Mouse (Mus musculus): ENCODE data around the gene Morn3.
A peak's percentile ranks its signal among the peaks of the same experiment; 100 is the strongest.
"Not testable (repeated sequence)": the region's sequence is repeated elsewhere in the genome, so short reads cannot be mapped to it uniquely, and the experiment has no call there.

Gene Morn3

GRCm38 (mm10) chr5:123046916-123047315 lies at the start of gene Morn3:
Gene Morn3 (minus strand): TSS chr5:123047016.
- DNase-seq = no peak

GRCm38 (mm10) chr5:123096299-123096698 lies 49.5 kb upstream of the Morn3 start:
- no peak for DNase-seq

DNA sequence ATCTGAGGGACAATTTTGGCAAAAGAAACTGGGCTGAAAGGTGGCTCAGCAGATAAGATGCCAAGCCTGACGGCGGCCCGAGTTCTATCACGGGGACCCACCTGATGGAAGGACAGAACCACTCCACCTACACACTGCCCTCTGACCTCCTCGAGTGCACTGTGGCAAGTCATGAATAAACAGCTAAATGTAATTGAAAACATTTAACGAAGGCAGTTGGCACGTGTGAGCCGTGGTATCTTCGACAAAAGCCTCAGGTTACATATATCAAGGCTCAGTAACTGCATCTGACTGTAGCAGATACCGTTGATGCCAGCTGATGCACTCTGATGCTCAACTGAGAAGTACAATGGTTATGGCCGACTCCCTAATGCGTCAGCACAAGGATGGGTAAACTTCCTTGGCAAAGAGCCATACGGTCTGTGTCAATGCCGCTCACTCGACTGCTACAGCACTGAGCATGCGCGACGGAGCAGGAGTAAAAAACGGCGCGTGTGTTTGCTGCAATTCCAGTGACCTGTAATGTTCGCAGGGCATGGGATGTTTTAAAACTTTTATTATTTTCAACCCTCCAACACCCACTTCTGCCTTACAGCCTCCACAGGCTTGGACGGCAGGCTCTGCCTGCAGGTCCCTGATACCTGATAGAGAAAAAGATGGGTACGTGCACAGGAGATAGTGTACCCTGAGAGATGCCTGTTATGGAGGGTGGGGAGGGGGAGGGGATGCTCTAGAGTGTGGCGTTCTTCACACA lies 47.6 kb upstream of the Morn3 start:
- no peak for DNase-seq

DNA sequence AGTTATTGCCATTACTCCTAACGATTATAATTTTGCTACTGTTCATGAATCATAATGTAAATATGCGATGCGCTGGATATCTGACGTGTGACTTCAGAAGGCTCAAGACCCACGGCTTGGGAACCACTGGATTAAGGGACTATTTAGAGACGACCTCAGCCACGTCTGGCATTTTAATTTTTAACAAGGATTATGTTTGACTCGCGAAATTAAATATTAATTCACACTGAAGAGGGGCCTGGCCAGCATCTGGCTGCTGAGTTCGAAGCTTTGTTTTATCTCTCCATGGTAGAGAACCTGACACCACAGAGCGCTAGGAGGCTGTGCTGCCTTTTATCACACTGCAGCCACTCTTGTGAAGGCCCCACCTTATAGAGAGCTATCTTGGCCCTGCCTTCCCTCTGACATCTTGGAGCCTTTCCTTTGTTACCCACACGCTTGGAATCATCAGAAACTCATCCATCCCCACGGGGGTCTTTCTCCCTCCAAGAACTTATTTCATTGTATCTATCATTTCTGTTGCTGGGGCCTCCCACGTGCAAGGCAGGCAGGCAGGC lies 46.3 kb upstream of the Morn3 start:
- DNase-seq = no peak

GRCm38 (mm10) chr5:123090560-123091306 lies 43.9 kb upstream of the Morn3 start:
- no peak for DNase-seq

- DNase-seq = no peak
Measured at GRCm38 (mm10) chr5:123088784-123089183, 42.0 kb upstream of the Morn3 start.

- DNase-seq = no peak
Measured at GRCm38 (mm10) chr5:123086501-123086900, 39.7 kb upstream of the Morn3 start.

DNA sequence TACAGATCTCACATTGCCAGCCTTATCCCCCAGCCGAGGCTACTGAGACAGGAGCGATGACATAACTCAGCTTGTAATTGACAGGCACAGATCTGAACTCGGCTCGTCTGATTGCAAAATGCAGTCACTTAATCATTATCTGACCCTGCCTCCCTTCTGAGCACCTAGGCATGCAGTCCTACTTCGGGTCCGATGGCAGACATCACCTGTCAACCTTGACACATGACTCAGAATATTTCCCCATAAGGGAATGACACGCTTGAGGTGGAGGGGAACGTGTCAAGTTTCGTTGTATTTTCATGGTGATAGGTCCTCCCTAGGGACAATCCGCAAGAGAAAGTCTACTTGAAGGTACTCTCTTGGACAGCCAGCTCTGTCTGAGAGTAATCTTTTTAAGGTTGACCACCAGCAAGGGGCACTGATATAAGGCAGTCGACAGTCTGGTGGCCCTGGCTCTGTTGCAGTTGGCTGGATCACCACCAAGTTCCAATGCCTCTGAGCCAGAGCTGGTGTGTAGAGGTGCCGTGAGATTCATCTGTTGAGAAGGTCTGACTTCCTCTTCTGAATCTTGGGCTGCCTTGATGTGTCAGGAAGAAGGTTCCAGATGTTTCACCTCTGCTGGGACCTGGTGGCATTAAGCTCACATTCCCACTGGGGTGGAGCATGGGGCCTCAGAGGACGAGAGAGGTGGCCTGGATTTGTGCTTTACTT lies 36.7 kb upstream of the Morn3 start:
- no peak for DNase-seq

DNA sequence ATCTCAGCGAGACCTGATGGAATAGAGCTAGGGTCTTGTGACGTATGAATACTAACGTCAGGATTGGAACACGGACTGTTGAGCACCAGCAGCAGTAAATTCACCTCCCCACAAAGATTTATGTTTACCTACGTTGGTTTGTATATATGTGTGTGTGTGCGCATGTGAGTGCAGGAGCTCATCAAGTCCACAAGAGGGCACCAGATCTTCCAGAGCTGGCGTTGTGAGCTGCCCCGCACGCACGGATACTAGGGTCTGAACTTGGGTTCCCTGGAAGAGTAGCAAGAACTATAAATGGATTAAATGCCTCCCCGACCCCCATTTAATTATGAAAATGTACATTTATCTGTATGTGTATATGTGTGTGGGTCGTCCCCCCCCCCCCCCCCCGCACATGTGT lies 33.7 kb upstream of the Morn3 start:
- no peak for DNase-seq

GRCm38 (mm10) chr5:123080041-123080440 lies 33.2 kb upstream of the Morn3 start:
- no peak for DNase-seq

- no peak for DNase-seq
Measured at GRCm38 (mm10) chr5:123079568-123079967, 32.8 kb upstream of the Morn3 start.

GRCm38 (mm10) chr5:123076419-123077281 lies 29.8 kb upstream of the Morn3 start:
- peak; percentile 78 for DNase-seq

- DNase-seq = peak; percentile 99
Measured at GRCm38 (mm10) chr5:123075576-123076418, 29.0 kb upstream of the Morn3 start.

GRCm38 (mm10) chr5:123068714-123069113 lies 21.9 kb upstream of the Morn3 start:
- no peak for DNase-seq

- DNase-seq = peak; percentile 24
Measured at GRCm38 (mm10) chr5:123068115-123068514, 21.3 kb upstream of the Morn3 start, which contains the start of gene Tmem120b. Gene Tmem120b (plus strand): TSS chr5:123068415.

- DNase-seq = peak; percentile 29
Measured at GRCm38 (mm10) chr5:123067395-123067995, 20.7 kb upstream of the Morn3 start.

- DNase-seq = peak; percentile 81
Measured at GRCm38 (mm10) chr5:123064207-123064606, 17.4 kb upstream of the Morn3 start.

GRCm38 (mm10) chr5:123063141-123063540 lies 16.3 kb upstream of the Morn3 start:
- no peak for DNase-seq

- DNase-seq = not testable (repeated sequence)
Measured at GRCm38 (mm10) chr5:123061402-123061749, 14.6 kb upstream of the Morn3 start.

- no peak for DNase-seq
Measured at GRCm38 (mm10) chr5:123060706-123061401, 14.0 kb upstream of the Morn3 start.

All from thymus, postnatal 4 days (tissue).